Mouse (Mus musculus): ENCODE measurements at regions not wholly inside any gene's neighbourhood (a gene's known extent, or its start where the extent isn't known, plus 50 kb on each side); places are given as distances from the start of the nearest gene placed in this dataset.

GRCm38 (mm10) chr2:147254944-147255343 is 60.9 kb upstream of the Nkx2-2 start:
- TF ChIP-seq GABPA (IDR thresholded peaks at IDR 0.05; ENCODE audit: insufficient replicate concordance, low read depth, low read length) (no peak), EP300 (IDR thresholded peaks at IDR 0.05; ENCODE audit: low read length) (no peak), ETS1 (conservative IDR thresholded peaks at IDR 0.05; ENCODE audit: low read depth, low read length) (no peak), E2F4 (IDR thresholded peaks at IDR 0.05; ENCODE audit: insufficient replicate concordance, low read depth, low read length) (no peak), USF1 (IDR thresholded peaks at IDR 0.05; ENCODE audit: low read depth, low read length) (no peak), CTCF (conservative IDR thresholded peaks at IDR 0.05 in 1 of 2, IDR thresholded peaks at IDR 0.05 in 1 of 2; ENCODE audit: low read depth in 2 of 2, low read length in 2 of 2) (no peak), ZKSCAN1 (IDR thresholded peaks at IDR 0.05; ENCODE audit: borderline replicate concordance, low read depth, low read length) (no peak), ZNF384 (IDR thresholded peaks at IDR 0.05; ENCODE audit: low read depth, low read length) (no peak), RCOR1 (conservative IDR thresholded peaks at IDR 0.05; ENCODE audit: low read depth, low read length) (no peak), IRF4 (IDR thresholded peaks at IDR 0.05; ENCODE audit: low read depth, low read length) (no peak), BHLHE40 (IDR thresholded peaks at IDR 0.05; ENCODE audit: low read depth, low read length) (no peak), MEF2A (IDR thresholded peaks at IDR 0.05; ENCODE audit: borderline replicate concordance, low read depth, low read length) (no peak), NRF1 (IDR thresholded peaks at IDR 0.05; ENCODE audit: low read depth, low read length) (no peak), POLR2AphosphoS2 (IDR thresholded peaks at IDR 0.05; ENCODE audit: low read depth, low read length) (no peak), HCFC1 (IDR thresholded peaks at IDR 0.05; ENCODE audit: low read depth, low read length) (no peak), ZMIZ1 (IDR thresholded peaks at IDR 0.05; ENCODE audit: low read depth, low read length) (no peak), ELF1 (IDR thresholded peaks at IDR 0.05; ENCODE audit: low read depth, low read length) (no peak), POLR2A (IDR thresholded peaks at IDR 0.05; ENCODE audit: low read depth, low read length) (no peak), CHD2 (IDR thresholded peaks at IDR 0.05; ENCODE audit: low read length) (no peak)
- Histone ChIP-seq H3K9me3 (replicated peaks; ENCODE audit: low read length) (no peaks in the 10 kb centered on the region), H3K4me2 (ENCODE audit: insufficient read depth, low read depth, poor library complexity, severe bottlenecking) (no peak overlapping the region), H3K27me3 (replicated peaks) (peaks cover 17% of the 10 kb centered on the region), H3K9ac (ENCODE audit: insufficient read depth, low read depth) (no peak overlapping the region), H3K4me1 (ENCODE audit: control insufficient read depth in 1 of 2, insufficient read depth in 2 of 2) (no peaks in the 10 kb centered on the region), H3K79me2 (replicated peaks; ENCODE audit: control insufficient read depth, extremely low read depth, insufficient read depth, poor library complexity, severe bottlenecking) (no peaks in the 10 kb centered on the region), H3K4me3 (replicated peaks in 1 of 3; ENCODE audit: low read depth in 2 of 3, low read length in 2 of 3, poor library complexity in 1 of 3) (no peak overlapping the region), H3K27ac (ENCODE audit: insufficient read depth, low read depth) (no peak overlapping the region), H3K36me3 (replicated peaks in 1 of 2; ENCODE audit: control insufficient read depth in 1 of 2, insufficient read depth in 1 of 2, low read length in 1 of 2) (no peaks in the 10 kb centered on the region)
- dilution Hi-C loops (cut with MboI; ENCODE audit: extremely low pct_ligation_motif_present, extremely low pct_unique_long_range_greater_than_20kb, low sequenced_read_pairs) = no loop called here
- in situ Hi-C loops (cut with MboI; ENCODE audit: low pct_ligation_motif_present, low pct_unique_long_range_greater_than_20kb, low sequenced_read_pairs) = no loop called here
- no peak for DNase-seq (ENCODE audit: extremely low read depth)

GRCm38 (mm10) chr2:147254137-147254536 is 60.1 kb upstream of the Nkx2-2 start:
- Histone ChIP-seq H3K27ac (ENCODE audit: insufficient read depth, low read depth) (no peak overlapping the region), H3K9ac (ENCODE audit: insufficient read depth, low read depth) (no peak overlapping the region), H3K4me1 (ENCODE audit: control insufficient read depth in 1 of 2, insufficient read depth in 2 of 2) (no peaks in the 10 kb centered on the region), H3K79me2 (replicated peaks; ENCODE audit: control insufficient read depth, extremely low read depth, insufficient read depth, poor library complexity, severe bottlenecking) (no peaks in the 10 kb centered on the region), H3K36me3 (replicated peaks in 1 of 2; ENCODE audit: control insufficient read depth in 1 of 2, insufficient read depth in 1 of 2, low read length in 1 of 2) (no peaks in the 10 kb centered on the region), H3K27me3 (replicated peaks) (peaks cover 12% of the 10 kb centered on the region), H3K4me2 (ENCODE audit: insufficient read depth, low read depth, poor library complexity, severe bottlenecking) (no peak overlapping the region), H3K9me3 (replicated peaks; ENCODE audit: low read length) (no peaks in the 10 kb centered on the region), H3K4me3 (replicated peaks in 1 of 3; ENCODE audit: low read depth in 2 of 3, low read length in 2 of 3, poor library complexity in 1 of 3) (no peak overlapping the region)
- in situ Hi-C loops (cut with MboI; ENCODE audit: low pct_ligation_motif_present, low pct_unique_long_range_greater_than_20kb, low sequenced_read_pairs) = no loop called here
- DNase-seq (ENCODE audit: extremely low read depth) = no peak
- no peak for TF ChIP-seq ETS1 (conservative IDR thresholded peaks at IDR 0.05; ENCODE audit: low read depth, low read length)
- TF ChIP-seq BHLHE40 (IDR thresholded peaks at IDR 0.05; ENCODE audit: low read depth, low read length) = no peak
- no peak for TF ChIP-seq ZNF384 (IDR thresholded peaks at IDR 0.05; ENCODE audit: low read depth, low read length)
- no peak for TF ChIP-seq MEF2A (IDR thresholded peaks at IDR 0.05; ENCODE audit: borderline replicate concordance, low read depth, low read length)
- TF ChIP-seq PAX5 (IDR thresholded peaks at IDR 0.05; ENCODE audit: low read length) = no peak
- TF ChIP-seq HCFC1 (IDR thresholded peaks at IDR 0.05; ENCODE audit: low read depth, low read length) = no peak
- TF ChIP-seq GABPA (IDR thresholded peaks at IDR 0.05; ENCODE audit: insufficient replicate concordance, low read depth, low read length) = no peak
- TF ChIP-seq ZKSCAN1 (IDR thresholded peaks at IDR 0.05; ENCODE audit: borderline replicate concordance, low read depth, low read length) = no peak
- TF ChIP-seq TBP (conservative IDR thresholded peaks at IDR 0.05; ENCODE audit: low read depth, low read length) = no peak
- no peak for TF ChIP-seq MYC (IDR thresholded peaks at IDR 0.05; ENCODE audit: low read depth, low read length)
- no peak for TF ChIP-seq EP300 (IDR thresholded peaks at IDR 0.05; ENCODE audit: low read length)
- TF ChIP-seq POLR2AphosphoS2 (IDR thresholded peaks at IDR 0.05; ENCODE audit: low read depth, low read length) = no peak
- TF ChIP-seq KAT2A (IDR thresholded peaks at IDR 0.05; ENCODE audit: insufficient replicate concordance, low read length) = no peak
- TF ChIP-seq CHD1 (IDR thresholded peaks at IDR 0.05; ENCODE audit: low read depth, low read length) = no peak
- dilution Hi-C loops (cut with MboI; ENCODE audit: extremely low pct_ligation_motif_present, extremely low pct_unique_long_range_greater_than_20kb, low sequenced_read_pairs) = no loop called here

Measured in CH12.LX (cell line).